Mouse (Mus musculus) kidney, postnatal 0 days (tissue): ENCODE measurements around the gene Rab3a. TPM values are rescaled to one million over a fixed set of nuclear protein-coding genes. Genes with fewer than 3 reads are reported as not detected.

Experiments
- ATAC-seq: fragments of 200-750 bp; cut with Nextera tagmentation; replicated peaks from 2 replicates; pipeline ENCODE4 v1.8.0; 2017; ENCODE audit warnings: low read depth, moderate number of reproducible peaks, moderate TSS enrichment, moderate library complexity; ENCODE audit not compliant: low FRiP score
- DNase-seq: peaks from one replicate; pipeline ENCODE4 v3.0.0-alpha.2; 2016; ENCODE audit warnings: low spot score
- H3K27ac ChIP-seq: fragments of 300-500 bp; sonication (generic); 2 replicates; pipeline ENCODE4 v1.5.1; 2014; ENCODE audit warnings: mild to moderate bottlenecking
- H3K27me3 ChIP-seq: fragments of 300-500 bp; sonication (generic); 2 replicates; pipeline ENCODE4 v1.6.1; 2014; ENCODE audit warnings: low read length, mixed read lengths; ENCODE audit not compliant: insufficient read depth
- H3K36me3 ChIP-seq: fragments of 300-500 bp; sonication (generic); 2 replicates; pipeline ENCODE4 v1.6.1; 2014; ENCODE audit warnings: low read length, mixed read lengths; ENCODE audit not compliant: insufficient read depth
- H3K4me1 ChIP-seq: fragments of 300-500 bp; sonication (generic); replicated peaks from 2 replicates; pipeline ENCODE4 v1.6.1; 2014; ENCODE audit warnings: antibody characterized with exemption, low read length, mixed read lengths; ENCODE audit not compliant: insufficient read depth
- H3K4me2 ChIP-seq: fragments of 300-500 bp; sonication (generic); 2 replicates; pipeline ENCODE4 v1.6.1; 2014; ENCODE audit warnings: mild to moderate bottlenecking, low read length, moderate library complexity, mixed read lengths
- H3K4me3 ChIP-seq: fragments of 300-500 bp; sonication (generic); replicated peaks from 2 replicates; pipeline ENCODE4 v1.5.1; 2014; ENCODE audit warnings: low read depth, low read length
- H3K9ac ChIP-seq: fragments of 300-500 bp; sonication (generic); 2 replicates; pipeline ENCODE4 v1.6.1; 2014; ENCODE audit warnings: low read depth, low read length
- H3K9me3 ChIP-seq: fragments of 300-500 bp; sonication (generic); replicated peaks from 2 replicates; pipeline ENCODE4 v1.6.1; 2016; ENCODE audit warnings: low read length, inconsistent platforms, mixed read lengths
- CTCF ChIP-seq: IDR thresholded peaks from 2 replicates; pipeline ENCODE4 v1.5.1; 2016; ENCODE audit warnings: antibody characterized with exemption, low read depth, mild to moderate bottlenecking, moderate library complexity
- WGBS: fragments of 180-500 bp; shearing (Covaris S2); extraction: QIAGEN DNeasy Blood & Tissue Kit; methylation state at CpG from one replicate; pipeline ENCODE4 v1.1.7; 2014; 5-methylcytosine and 5-hydroxymethylcytosine counted together
- microRNA-seq: library from miRNA; unstranded; fragments of <30 nt; microRNA quantifications from one replicate; pipeline ENCODE4, GENCODE M21; 2016
- polyA plus RNA-seq: library from polyadenylated mRNA; unstranded; fragments of >200 nt; fragmentation: Nextera tagmentation; extraction: Ambion mirVana; gene quantifications from 2 replicates; pipeline ENCODE4 v1.2.1, GENCODE M21; 2015

Gene Rab3a
- polyA plus RNA-seq, 1 experiment from 2014 or later, result 20.5 TPM

DNA sequence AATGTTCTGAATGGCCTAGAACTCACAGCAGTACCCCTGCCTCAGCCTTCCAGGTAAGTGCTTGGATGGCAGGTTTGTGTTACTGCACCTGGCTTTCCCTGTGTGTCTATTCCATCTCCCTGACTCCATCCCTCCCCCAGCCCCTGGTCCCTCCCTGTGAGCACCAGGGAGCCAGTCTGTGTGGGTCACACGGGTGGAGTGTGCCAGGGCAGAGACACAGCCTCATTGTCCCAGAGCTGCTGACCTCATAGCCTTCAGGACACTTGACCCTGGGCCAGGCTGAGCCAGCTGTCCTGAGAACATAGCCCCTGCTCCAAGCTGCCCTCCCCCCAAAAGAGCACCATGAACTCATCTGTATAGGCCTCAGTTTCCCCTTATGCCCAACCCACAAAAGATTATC is 52.8 kb downstream of the Rab3a start:
- 64% methylated on average over 1 of the region's 1 CpGs for WGBS
- H3K27ac ChIP-seq, result no peak overlapping the region
- no peak for TF ChIP-seq CTCF
- H3K9ac ChIP-seq, result no peak overlapping the region
- H3K9me3 ChIP-seq, result no peaks in the 10 kb centered on the region
- H3K4me1 ChIP-seq, result peaks cover 9% of the 10 kb centered on the region
- no peak overlapping the region for H3K4me3 ChIP-seq
- DNase-seq (no peak), ATAC-seq (no peak)
- H3K4me2 ChIP-seq, result no peak overlapping the region
- no peaks in the 10 kb centered on the region for H3K36me3 ChIP-seq
- H3K27me3 ChIP-seq, result peaks cover 6% of the 10 kb centered on the region; the same call in 1 of the 2 replicates

DNA sequence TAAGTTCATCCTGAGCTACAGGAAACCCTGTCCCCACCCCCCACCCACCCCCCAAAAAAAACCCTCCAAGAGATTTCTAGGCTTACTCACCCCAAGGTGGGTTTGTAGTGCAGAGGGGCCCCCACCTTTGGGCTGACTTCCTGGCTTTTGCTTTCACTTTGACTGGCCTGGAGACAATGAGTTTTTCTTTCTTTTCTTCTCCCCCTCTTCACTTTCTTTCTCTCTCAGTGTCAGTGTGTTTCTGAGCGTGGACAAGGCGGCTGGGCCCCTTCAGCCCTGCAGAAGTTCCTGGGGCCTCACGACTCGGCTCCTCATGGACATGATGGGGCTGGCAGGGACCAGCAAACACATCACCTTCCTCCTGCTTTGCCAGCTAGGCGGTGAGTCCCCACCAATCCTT is 53.8 kb downstream of the Rab3a start, which contains the start of gene Il12rb1:
Gene Il12rb1, plus strand, starts transcription at position 211 of the 400 bp plus-strand sequence.
- Histone ChIP-seq H3K27ac (no peak within 1 kb of the TSS), H3K9me3 (no peaks in the 10 kb centered on the region)
- WGBS, result 80% methylated on average over 5 of the region's 5 CpGs

More for the DNA sequence above, 53.8 kb downstream of the Rab3a start, which contains the start of gene Il12rb1:
- TF ChIP-seq CTCF, result no peak
- ATAC-seq (no peak), DNase-seq (no peak)
- Histone ChIP-seq H3K36me3 (no peaks in the 10 kb centered on the region), H3K9ac (no peak within 1 kb of the TSS), H3K4me3 (no peak within 1 kb of the TSS), H3K27me3 (peaks cover 6% of the 10 kb centered on the region; the same call in 1 of the 2 replicates), H3K4me1 (peaks cover 9% of the 10 kb centered on the region), H3K4me2 (no peak within 1 kb of the TSS)

Small RNAs within 50 kb of the gene (microRNA-seq; reads per million reads assigned to microRNA genes)
- gene Mir7240, result not detected

Other genes starting within 250 kb of the Rab3a start
- 140 TPM in 2 replicates for gene Rex1bd, start 247.9 kb upstream of the Rab3a start, polyA plus RNA-seq
- 1,111 and 1,265 TPM in 2 replicates for gene Uba52, start 243.9 kb upstream of the Rab3a start, polyA plus RNA-seq
- gene Fkbp8, start 227.0 kb upstream of the Rab3a start, polyA plus RNA-seq, result 249 and 255 TPM in 2 replicates
- 81.3 and 81.8 TPM in 2 replicates for gene Kxd1, start 226.7 kb upstream of the Rab3a start, polyA plus RNA-seq
- 14.9 and 17.1 TPM in 2 replicates for gene Ell, start 215.2 kb upstream of the Rab3a start, polyA plus RNA-seq
- 166 and 169 TPM in 2 replicates for gene Isyna1, start 160.3 kb upstream of the Rab3a start, polyA plus RNA-seq
- 166 and 188 TPM in 2 replicates for gene Ssbp4, start 145.8 kb upstream of the Rab3a start, polyA plus RNA-seq
- gene Lrrc25, start 138.5 kb upstream of the Rab3a start, polyA plus RNA-seq, result 1.9 and 2.8 TPM in 2 replicates
- gene Gdf15, start 122.2 kb upstream of the Rab3a start, polyA plus RNA-seq, result 3.0 and 3.2 TPM in 2 replicates
- gene Pgpep1, start 94.3 kb upstream of the Rab3a start, polyA plus RNA-seq, result 84.2 and 87.5 TPM in 2 replicates
- gene Lsm4, start 81.4 kb upstream of the Rab3a start, polyA plus RNA-seq, result 243 and 281 TPM in 2 replicates
- 72.4 and 98.1 TPM in 2 replicates for gene Jund, start 55.7 kb upstream of the Rab3a start, polyA plus RNA-seq
- 0.03 and 0.05 TPM in 2 replicates for gene Iqcn, start 51.2 kb upstream of the Rab3a start, polyA plus RNA-seq
- 0.70 and 0.74 TPM in 2 replicates for gene Gm3336, start 36.1 kb upstream of the Rab3a start, polyA plus RNA-seq
- gene Pde4c, start 31.0 kb upstream of the Rab3a start, polyA plus RNA-seq, result 8.0 and 9.5 TPM in 2 replicates
- gene Mpv17l2, start 6.3 kb downstream of the Rab3a start, polyA plus RNA-seq, result 78.2 and 80.3 TPM in 2 replicates
- gene Pik3r2, start 22.0 kb downstream of the Rab3a start, polyA plus RNA-seq, result 43.8 and 47.2 TPM in 2 replicates
- gene Mast3, start 50.4 kb downstream of the Rab3a start, polyA plus RNA-seq, result 8.4 and 10.2 TPM in 2 replicates
- 0.09 and 0.13 TPM in 2 replicates for gene Il12rb1, start 53.8 kb downstream of the Rab3a start, polyA plus RNA-seq
- gene Arrdc2, start 85.0 kb downstream of the Rab3a start, polyA plus RNA-seq, result 6.8 and 7.5 TPM in 2 replicates
- gene Kcnn1, start 108.6 kb downstream of the Rab3a start, polyA plus RNA-seq, result 4.2 and 5.5 TPM in 2 replicates
- gene Ccdc124, start 119.3 kb downstream of the Rab3a start, polyA plus RNA-seq, result 87.2 and 90.3 TPM in 2 replicates
- 0.09 and 0.11 TPM in 2 replicates for gene Slc5a5, start 138.1 kb downstream of the Rab3a start, polyA plus RNA-seq
- gene Rpl18a, start 142.7 kb downstream of the Rab3a start, polyA plus RNA-seq, result 5,183 and 5,941 TPM in 2 replicates
- gene Map1s, start 151.3 kb downstream of the Rab3a start, polyA plus RNA-seq, result 32.5 and 34.1 TPM in 2 replicates